Mouse (Mus musculus) heart, postnatal 0 days (tissue): ENCODE results near the gene Abhd16a. TPM values are rescaled to one million over a fixed set of nuclear protein-coding genes. Genes with fewer than 3 reads are reported as not detected.

Source experiments
- ATAC-seq: fragments of 200-750 bp; cut with Nextera tagmentation; 2 replicates; pipeline ENCODE4 v1.8.0; 2017; ENCODE audit warnings: low read depth, moderate number of reproducible peaks, moderate library complexity; ENCODE audit not compliant: insufficient read depth
- DNase-seq: peaks from one replicate; pipeline ENCODE4 v3.0.0-alpha.2; 2016; ENCODE audit warnings: low spot score
- H3K27ac ChIP-seq: fragments of 300-500 bp; sonication (generic); 2 replicates; pipeline ENCODE4 v1.5.1; 2014; ENCODE audit warnings: low read depth, mild to moderate bottlenecking
- H3K27me3 ChIP-seq: fragments of 300-500 bp; sonication (generic); 2 replicates; pipeline ENCODE4 v1.6.1; 2014; ENCODE audit warnings: low read length, mixed read lengths; ENCODE audit not compliant: control insufficient read depth, insufficient read depth
- H3K36me3 ChIP-seq: fragments of 300-500 bp; sonication (generic); replicated peaks from 2 replicates; pipeline ENCODE4 v1.6.1; 2014; ENCODE audit warnings: low read length, mixed read lengths; ENCODE audit not compliant: control insufficient read depth, insufficient read depth
- H3K4me1 ChIP-seq: fragments of 300-500 bp; sonication (generic); 2 replicates; pipeline ENCODE4 v1.6.1; 2014; ENCODE audit warnings: antibody characterized with exemption; ENCODE audit not compliant: control insufficient read depth, insufficient read depth
- H3K4me2 ChIP-seq: fragments of 300-500 bp; sonication (generic); 2 replicates; pipeline ENCODE4 v1.6.1; 2014; ENCODE audit warnings: low read depth, mild to moderate bottlenecking, low read length, moderate library complexity
- H3K4me3 ChIP-seq: fragments of 300-500 bp; sonication (generic); 2 replicates; pipeline ENCODE4 v1.5.1; 2014; ENCODE audit warnings: low read depth, low read length
- H3K9ac ChIP-seq: fragments of 300-500 bp; sonication (generic); replicated peaks from 2 replicates; pipeline ENCODE4 v1.6.1; 2014; ENCODE audit warnings: low read depth, low read length, mixed read lengths
- H3K9me3 ChIP-seq: fragments of 300-500 bp; sonication (generic); replicated peaks from 2 replicates; pipeline ENCODE4 v1.6.1; 2016; ENCODE audit warnings: low read length; ENCODE audit not compliant: control insufficient read depth
- CTCF ChIP-seq: IDR thresholded peaks from 2 replicates; pipeline ENCODE4 v1.5.1; 2016; ENCODE audit warnings: antibody characterized with exemption, control low read depth, low read depth
- EP300 ChIP-seq: IDR thresholded peaks from 2 replicates; pipeline ENCODE4 v1.6.1; 2016; ENCODE audit warnings: antibody characterized with exemption, low read depth
- WGBS: fragments of 180-500 bp; shearing (Covaris S2); extraction: QIAGEN DNeasy Blood & Tissue Kit; methylation state at CpG from one replicate; pipeline ENCODE4 v1.1.7; 2014; 5-methylcytosine and 5-hydroxymethylcytosine counted together
- polyA plus RNA-seq: library from polyadenylated mRNA; unstranded; fragments of >200 nt; fragmentation: Nextera tagmentation; extraction: Ambion mirVana; gene quantifications from 2 replicates; pipeline ENCODE4 v1.2.1, GENCODE M21; 2015
- total RNA-seq: library from RNA; depleted of rRNA; stranded (reverse); fragments of >200 nt; gene quantifications from 2 replicates; pipeline ENCODE4 v1.2.3, GENCODE M21; 2014; ENCODE audit warnings: low replicate concordance

Gene Abhd16a
- total and polyA plus RNA-seq, 2 experiments from 2014 or later: 73.2 to 74.3 TPM

- H3K27me3 ChIP-seq: no peaks in the 10 kb centered on the region
- no peaks in the 10 kb centered on the region for H3K9me3 ChIP-seq
- no peak overlapping the region for H3K9ac ChIP-seq
- H3K4me3 ChIP-seq: no peak overlapping the region
- peaks cover 72% of the 10 kb centered on the region for H3K36me3 ChIP-seq
- no peak for DNase-seq
- H3K27ac ChIP-seq: no peak overlapping the region
- 67% methylated on average over 15 of the region's 15 CpGs for WGBS
- no peak for TF ChIP-seq CTCF
- no peak for TF ChIP-seq EP300
- no peak overlapping the region for H3K4me2 ChIP-seq
- H3K4me1 ChIP-seq: peaks cover 5% of the 10 kb centered on the region; the same call in 1 of the 2 replicates
- ATAC-seq: no peak
These were observed 5.7 kb downstream of the Abhd16a start for GRCm38 (mm10) chr17:35094475-35095365.

GRCm38 (mm10) chr17:35096597-35096996 lies 7.5 kb downstream of the Abhd16a start:
- Histone ChIP-seq H3K4me3 (no peak overlapping the region), H3K36me3 (peaks cover 88% of the 10 kb centered on the region), H3K9me3 (no peaks in the 10 kb centered on the region), H3K27ac (no peak overlapping the region), H3K4me2 (no peak overlapping the region), H3K4me1 (no peaks in the 10 kb centered on the region), H3K9ac (no peak overlapping the region), H3K27me3 (no peaks in the 10 kb centered on the region)
- WGBS: 76% methylated on average over 12 of the region's 12 CpGs
- TF ChIP-seq CTCF (no peak), EP300 (no peak)
- no peak for ATAC-seq
- no peak for DNase-seq

- TF ChIP-seq EP300 (no peak), CTCF (no peak)
- Histone ChIP-seq H3K4me2 (no peak overlapping the region), H3K4me3 (no peak overlapping the region), H3K27ac (no peak overlapping the region), H3K9me3 (no peaks in the 10 kb centered on the region), H3K9ac (no peak overlapping the region), H3K27me3 (no peaks in the 10 kb centered on the region), H3K36me3 (peaks cover 91% of the 10 kb centered on the region), H3K4me1 (no peaks in the 10 kb centered on the region)
- 83% methylated on average over 12 of the region's 12 CpGs for WGBS
- ATAC-seq: no peak
- no peak for DNase-seq
These were observed 8.1 kb downstream of the Abhd16a start for GRCm38 (mm10) chr17:35097164-35097655.

GRCm38 (mm10) chr17:35100196-35100765 lies 11.2 kb downstream of the Abhd16a start:
- H3K9ac ChIP-seq: no peak overlapping the region
- TF ChIP-seq EP300: no peak
- TF ChIP-seq CTCF: no peak
- no peak overlapping the region for H3K27ac ChIP-seq
- no peak overlapping the region for H3K4me2 ChIP-seq
- H3K4me1 ChIP-seq: no peaks in the 10 kb centered on the region
- H3K36me3 ChIP-seq: peaks cover 89% of the 10 kb centered on the region
- no peak overlapping the region for H3K4me3 ChIP-seq
- H3K9me3 ChIP-seq: no peaks in the 10 kb centered on the region
- 59% methylated on average over 10 of the region's 10 CpGs for WGBS
- no peak for ATAC-seq
- no peak for DNase-seq
- no peaks in the 10 kb centered on the region for H3K27me3 ChIP-seq

- no peak overlapping the region for H3K9ac ChIP-seq
- 81% methylated on average over 11 of the region's 11 CpGs for WGBS
- H3K27ac ChIP-seq: no peak overlapping the region
- no peaks in the 10 kb centered on the region for H3K9me3 ChIP-seq
- H3K4me1 ChIP-seq: no peaks in the 10 kb centered on the region
- H3K4me3 ChIP-seq: no peak overlapping the region
- no peak overlapping the region for H3K4me2 ChIP-seq
- TF ChIP-seq EP300: no peak
- DNase-seq (no peak), ATAC-seq (no peak)
- peaks cover 82% of the 10 kb centered on the region for H3K36me3 ChIP-seq
- H3K27me3 ChIP-seq: no peaks in the 10 kb centered on the region
These were observed 12.1 kb downstream of the Abhd16a start for GRCm38 (mm10) chr17:35101161-35101560.
